Mouse (Mus musculus) limb, embryonic 14.5 days (tissue): ENCODE measurements around the gene Pde3a. TPM values are rescaled to one million over a fixed set of nuclear protein-coding genes. Genes with fewer than 3 reads are reported as not detected.

Source experiments
- ATAC-seq: fragments of 200-750 bp; cut with Nextera tagmentation; 2 replicates; pipeline ENCODE4 v1.8.0; 2017; ENCODE audit warnings: low read depth, moderate number of reproducible peaks, moderate TSS enrichment; ENCODE audit not compliant: low FRiP score
- DNase-seq: peaks from one replicate; pipeline ENCODE4 v3.0.0-alpha.2; 2015; ENCODE audit warnings: low spot score
- H3K27ac ChIP-seq: fragments of 300-500 bp; sonication (generic); replicated peaks from 2 replicates; pipeline ENCODE4 v1.5.1; 2014; ENCODE audit warnings: low read depth, mild to moderate bottlenecking, low read length, moderate library complexity, mixed read lengths
- H3K27me3 ChIP-seq: fragments of 300-500 bp; sonication (generic); 2 replicates; pipeline ENCODE4 v1.6.1; 2014; ENCODE audit warnings: low read length, mixed read lengths; ENCODE audit not compliant: control insufficient read depth, insufficient read depth
- H3K36me3 ChIP-seq: fragments of 300-500 bp; sonication (generic); 2 replicates; pipeline ENCODE4 v1.6.1; 2014; ENCODE audit warnings: mild to moderate bottlenecking, low read length, moderate library complexity, mixed read lengths; ENCODE audit not compliant: control insufficient read depth, insufficient read depth
- H3K4me1 ChIP-seq: fragments of 300-500 bp; sonication (generic); 2 replicates; pipeline ENCODE4 v1.6.1; 2014; ENCODE audit warnings: antibody characterized with exemption, low read length, mixed read lengths; ENCODE audit not compliant: control insufficient read depth, insufficient read depth
- H3K4me2 ChIP-seq: fragments of 300-500 bp; sonication (generic); replicated peaks from 2 replicates; pipeline ENCODE4 v1.6.1; 2014; ENCODE audit warnings: low read depth, mild to moderate bottlenecking, low read length, moderate library complexity; ENCODE audit not compliant: severe bottlenecking
- H3K4me3 ChIP-seq: fragments of 300-500 bp; sonication (generic); replicated peaks from 2 replicates; pipeline ENCODE4 v1.5.1; 2014; ENCODE audit warnings: low read length
- H3K9ac ChIP-seq: fragments of 300-500 bp; sonication (generic); 2 replicates; pipeline ENCODE4 v1.6.1; 2014; ENCODE audit warnings: mild to moderate bottlenecking, low read depth, low read length, moderate library complexity; ENCODE audit not compliant: severe bottlenecking
- H3K9me3 ChIP-seq: fragments of 300-500 bp; sonication (generic); 2 replicates; pipeline ENCODE4 v1.6.1; 2016; ENCODE audit warnings: low read length; ENCODE audit not compliant: control insufficient read depth
- POLR2A ChIP-seq: fragments of 200-500 bp; IDR thresholded peaks from 2 replicates; pipeline ENCODE4 v1.8.0; 2012; ENCODE audit warnings: inconsistent platforms, mild to moderate bottlenecking, moderate library complexity, borderline replicate concordance; ENCODE audit not compliant: insufficient read depth, insufficient read length; ENCODE audit errors: extremely low read depth
- WGBS: fragments of 180-500 bp; shearing (Covaris S2); extraction: QIAGEN DNeasy Blood & Tissue Kit; methylation state at CpG from one replicate; pipeline ENCODE4 v1.1.7; 2014; 5-methylcytosine and 5-hydroxymethylcytosine counted together
- polyA plus RNA-seq, 2 experiments: library from polyadenylated mRNA; depleted of rRNA in 1 of 2; stranded (reverse) in 1 of 2; unstranded in 1 of 2; fragments of >200 nt; fragmentation: Nextera tagmentation in 1 of 2; extraction: Ambion mirVana in 1 of 2; gene quantifications; 2 replicates each; pipeline versions ENCODE4 v1.2.1 to v1.2.3; 2012 to 2014

Gene Pde3a
- polyA plus RNA-seq, 2 experiments: 4.6 to 5.2 TPM

GRCm38 (mm10) chr6:141221081-141221480 lies 28.0 kb upstream of the Pde3a start:
- H3K4me1 ChIP-seq: no peaks in the 10 kb centered on the region
- WGBS: 80% methylated on average over 3 of the region's 3 CpGs
- H3K27me3 ChIP-seq: no peaks in the 10 kb centered on the region
- ATAC-seq (no peak), DNase-seq (no peak)
- TF ChIP-seq POLR2A: no peak
- no peak overlapping the region for H3K9ac ChIP-seq
- no peak overlapping the region for H3K4me2 ChIP-seq
- H3K27ac ChIP-seq: no peak overlapping the region
- H3K36me3 ChIP-seq: no peaks in the 10 kb centered on the region
- no peaks in the 10 kb centered on the region for H3K9me3 ChIP-seq
- no peak overlapping the region for H3K4me3 ChIP-seq

GRCm38 (mm10) chr6:141226851-141227657 lies 22.0 kb upstream of the Pde3a start:
- Histone ChIP-seq H3K9ac (no peak overlapping the region), H3K27me3 (no peaks in the 10 kb centered on the region), H3K4me1 (peaks cover 4% of the 10 kb centered on the region; the same call in 1 of the 2 replicates), H3K9me3 (no peaks in the 10 kb centered on the region), H3K4me3 (no peak overlapping the region), H3K36me3 (no peaks in the 10 kb centered on the region), H3K4me2 (no peak overlapping the region), H3K27ac (no peak overlapping the region)
- 54% methylated on average over 15 of the region's 15 CpGs for WGBS
- ATAC-seq (0 out of 2 replicates have a peak, but pooled peaks have one; percentile 26), DNase-seq (peak; percentile 42)
- no peak for TF ChIP-seq POLR2A

- no peak for TF ChIP-seq POLR2A
- no peak overlapping the region for H3K4me2 ChIP-seq
- H3K27me3 ChIP-seq: no peaks in the 10 kb centered on the region
- H3K4me1 ChIP-seq: peaks cover 4% of the 10 kb centered on the region; the same call in 1 of the 2 replicates
- no peak overlapping the region for H3K9ac ChIP-seq
- no peak overlapping the region for H3K27ac ChIP-seq
- WGBS: 30% methylated on average over 3 of the region's 3 CpGs
- no peak overlapping the region for H3K4me3 ChIP-seq
- H3K36me3 ChIP-seq: no peaks in the 10 kb centered on the region
- DNase-seq (no peak), ATAC-seq (no peak)
- H3K9me3 ChIP-seq: no peaks in the 10 kb centered on the region
Measured at GRCm38 (mm10) chr6:141227658-141228005, 21.4 kb upstream of the Pde3a start.

- H3K9ac ChIP-seq: no peak overlapping the region
- 67% methylated on average over 6 of the region's 6 CpGs for WGBS
- DNase-seq (no peak), ATAC-seq (no peak)
- H3K27me3 ChIP-seq: no peaks in the 10 kb centered on the region
- no peaks in the 10 kb centered on the region for H3K4me1 ChIP-seq
- no peak overlapping the region for H3K4me3 ChIP-seq
- no peak overlapping the region for H3K4me2 ChIP-seq
- no peaks in the 10 kb centered on the region for H3K36me3 ChIP-seq
- H3K27ac ChIP-seq: no peak overlapping the region
- H3K9me3 ChIP-seq: no peaks in the 10 kb centered on the region
- no peak for TF ChIP-seq POLR2A
Measured at GRCm38 (mm10) chr6:141232756-141233382, 16.2 kb upstream of the Pde3a start.

GRCm38 (mm10) chr6:141241809-141242208 lies 7.3 kb upstream of the Pde3a start:
- H3K4me2 ChIP-seq: no peak overlapping the region
- no peaks in the 10 kb centered on the region for H3K9me3 ChIP-seq
- H3K4me3 ChIP-seq: no peak overlapping the region
- no peak for TF ChIP-seq POLR2A
- no peaks in the 10 kb centered on the region for H3K36me3 ChIP-seq
- ATAC-seq (no peak), DNase-seq (no peak)
- H3K9ac ChIP-seq: no peak overlapping the region
- H3K27ac ChIP-seq: no peak overlapping the region
- 82% methylated on average over 1 of the region's 1 CpGs for WGBS
- no peaks in the 10 kb centered on the region for H3K27me3 ChIP-seq
- H3K4me1 ChIP-seq: no peaks in the 10 kb centered on the region
